Mouse (Mus musculus) right cerebral cortex, postnatal 36 days (tissue): ENCODE results near the gene Srpk2.
"Not testable (repeated sequence)": the region's sequence is repeated elsewhere in the genome, so short reads cannot be mapped to it uniquely, and the experiment has no call there.

Source experiments
- DNase-seq, 2 experiments: peaks; one replicate each; pipeline ENCODE4 v3.0.0; 2022; ENCODE audit warnings: low spot score in 2 of 2, mixed read lengths in 1 of 2

Srpk2 gene

DNA sequence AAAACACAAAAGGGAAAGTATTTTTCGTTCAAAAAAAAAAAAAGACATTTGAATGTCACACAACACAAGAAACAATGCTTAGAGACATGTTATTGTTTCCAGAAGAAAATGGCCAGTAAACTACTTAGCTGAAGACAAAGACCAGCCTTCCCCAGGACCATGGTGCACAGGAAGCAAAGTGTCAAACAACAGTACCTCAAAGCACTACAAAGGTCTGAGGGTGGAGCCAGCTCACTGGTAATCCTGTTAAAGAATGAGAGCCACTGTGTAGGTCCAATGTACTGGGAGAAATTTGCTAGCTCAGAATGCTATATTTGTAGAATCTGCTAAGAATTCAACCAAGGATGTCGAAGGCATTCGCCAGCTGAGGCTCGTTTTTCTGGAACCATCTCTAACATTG, 177.2 kb downstream of the Srpk2 start:
- DNase-seq: no peak

DNA sequence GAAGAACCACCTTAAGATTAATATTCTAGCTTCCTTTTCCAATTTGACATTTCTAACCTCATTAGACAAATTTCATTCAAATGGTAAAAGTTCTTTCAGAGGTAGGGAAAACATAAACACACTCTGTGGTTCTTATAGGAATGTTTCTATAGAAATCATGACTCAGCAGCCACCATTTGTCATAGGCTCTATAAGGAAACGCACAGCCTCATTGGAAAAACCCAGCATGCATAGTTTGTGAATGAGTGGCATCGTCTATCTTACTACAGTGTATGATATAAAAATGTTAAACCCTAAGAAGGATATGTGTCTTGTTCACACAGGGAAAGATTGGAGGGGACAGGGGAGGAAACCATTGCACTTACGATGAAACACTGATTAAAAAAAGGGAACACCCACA, 178.8 kb downstream of the Srpk2 start:
- DNase-seq: no peak

DNA sequence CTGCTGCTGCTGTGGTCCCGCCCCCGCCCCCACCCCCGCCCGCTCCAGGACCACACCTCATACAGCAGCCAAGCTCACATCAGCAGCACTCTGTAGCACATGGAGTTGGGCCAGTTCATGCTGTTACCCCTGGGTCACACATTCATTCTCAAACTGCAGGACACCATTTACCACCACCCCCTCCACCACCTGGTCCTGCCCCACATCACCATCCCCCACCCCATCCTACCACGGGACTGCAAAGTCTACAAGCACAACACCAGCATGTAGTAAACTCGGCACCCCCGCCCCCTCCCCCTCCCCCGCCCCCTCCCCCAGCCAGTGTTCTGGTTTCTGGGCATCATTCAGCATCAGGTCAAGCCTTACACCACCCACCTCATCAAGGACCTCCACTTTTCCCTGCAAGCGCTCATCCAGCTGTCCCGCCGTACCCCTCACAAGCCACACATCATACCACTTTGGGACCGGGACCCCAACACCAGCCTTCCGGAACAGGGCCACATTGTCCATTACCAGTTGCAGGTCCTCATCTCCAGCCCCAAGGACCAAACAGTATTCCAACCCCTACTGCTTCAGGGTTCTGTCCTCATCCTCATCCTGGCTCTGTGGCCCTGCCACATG, 182.0 kb downstream of the Srpk2 start:
- no peak for DNase-seq

DNA sequence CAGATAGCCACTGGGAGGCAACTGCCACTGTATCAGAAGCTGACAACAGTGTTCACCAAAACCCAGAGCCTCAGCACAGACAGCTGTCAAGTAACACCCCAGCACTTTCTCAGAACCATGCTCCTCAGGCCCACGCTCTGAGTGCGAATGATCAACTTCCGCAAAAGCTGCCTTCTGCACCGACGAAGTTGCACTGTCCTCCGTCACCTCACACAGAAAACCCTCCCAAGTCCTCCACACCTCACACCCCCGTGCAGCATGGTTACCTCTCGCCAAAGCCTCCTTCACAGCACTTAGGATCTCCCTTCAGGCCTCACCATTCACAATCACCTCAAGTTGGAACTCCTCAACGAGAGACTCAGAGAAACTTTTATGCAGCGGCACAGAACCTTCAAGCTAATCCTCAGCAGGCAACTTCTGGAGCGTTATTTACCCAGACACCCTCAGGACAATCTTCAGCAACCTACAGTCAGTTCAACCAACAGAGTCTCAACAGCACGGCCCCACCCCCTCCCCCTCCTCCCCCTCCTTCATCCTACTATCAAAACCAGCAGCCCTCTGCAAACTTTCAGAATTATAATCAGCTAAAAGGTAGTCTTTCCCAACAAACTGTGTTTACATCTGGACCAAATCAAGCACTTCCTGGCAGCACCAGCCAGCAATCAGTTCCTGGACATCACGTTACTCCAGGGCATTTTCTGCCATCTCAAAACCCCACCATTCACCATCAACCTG, 182.7 kb downstream of the Srpk2 start:
- peak; percentile 47 to 49 for DNase-seq

DNA sequence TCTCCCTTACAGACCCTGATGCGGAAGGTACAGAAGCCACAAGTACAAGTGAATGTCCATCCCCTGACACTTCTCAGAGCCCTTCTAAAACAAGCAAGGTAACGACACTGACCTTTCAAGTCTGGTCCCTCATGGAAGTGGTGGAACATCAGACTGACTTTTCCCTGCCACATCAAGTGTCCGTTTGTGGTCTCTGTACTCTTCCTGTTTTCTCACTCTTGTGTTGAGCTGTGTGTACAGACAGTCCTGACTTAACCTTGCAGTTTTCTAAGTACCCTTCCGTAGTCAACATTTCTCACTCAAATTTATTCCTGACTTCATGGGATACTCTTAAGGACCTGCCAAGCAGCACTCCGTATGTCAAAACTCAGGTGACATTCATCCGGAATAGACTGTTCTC, 183.7 kb downstream of the Srpk2 start:
- DNase-seq: no peak

DNA sequence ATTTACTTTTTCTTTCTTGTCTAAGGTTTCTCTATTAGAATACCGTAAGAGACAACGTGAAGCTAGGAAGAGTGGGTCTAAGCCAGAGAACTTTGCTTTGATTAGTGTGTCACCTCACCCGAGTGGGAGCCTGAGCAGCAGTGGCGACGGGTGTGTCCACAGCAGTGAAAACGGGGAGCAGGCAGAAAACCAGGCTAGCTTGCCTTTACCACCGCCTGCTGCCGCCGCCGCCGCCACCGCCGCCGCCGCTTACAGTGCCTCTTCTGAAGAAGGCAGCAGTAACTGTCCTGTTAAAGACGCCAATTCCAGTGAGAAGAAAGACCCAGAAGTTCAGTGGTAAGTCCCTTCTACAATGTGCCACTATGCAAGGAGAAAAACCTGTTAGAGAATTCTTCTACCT, 185.2 kb downstream of the Srpk2 start:
- DNase-seq: no peak

DNA sequence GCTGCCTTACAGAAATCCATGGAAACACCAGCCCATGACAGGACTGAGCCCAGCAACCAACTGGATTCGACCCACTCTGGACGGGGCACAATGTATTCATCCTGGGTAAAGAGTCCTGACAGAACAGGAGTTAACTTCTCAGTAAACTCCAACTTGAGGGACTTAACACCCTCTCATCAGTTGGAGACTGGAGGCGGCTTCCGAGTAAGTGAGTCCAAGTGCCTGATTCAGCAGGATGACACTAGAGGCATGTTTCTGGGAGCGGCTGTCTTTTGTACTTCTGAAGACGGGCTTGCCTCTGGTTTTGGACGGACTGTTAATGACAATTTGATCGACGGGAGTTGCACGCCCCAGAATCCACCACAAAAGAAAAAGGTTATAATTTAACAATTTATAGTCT, 186.5 kb downstream of the Srpk2 start:
- no peak for DNase-seq

DNA sequence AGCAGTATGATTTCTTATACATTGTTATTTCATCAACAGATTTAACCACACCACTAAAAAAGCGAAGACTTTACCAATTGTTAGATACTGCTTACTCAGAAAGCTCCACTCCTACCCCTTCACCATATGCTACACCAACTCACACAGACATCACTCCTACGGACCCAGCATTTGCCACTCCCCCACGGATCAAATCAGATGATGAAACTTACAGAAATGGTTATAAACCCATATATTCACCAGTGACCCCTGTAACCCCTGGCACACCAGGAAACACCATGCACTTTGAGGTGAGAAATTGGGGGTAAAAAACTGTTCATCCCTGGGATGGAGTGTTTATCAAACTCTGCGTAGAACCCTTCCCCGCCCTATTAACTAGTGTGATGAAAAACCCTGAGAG, 187.5 kb downstream of the Srpk2 start:
- DNase-seq: no peak

DNA sequence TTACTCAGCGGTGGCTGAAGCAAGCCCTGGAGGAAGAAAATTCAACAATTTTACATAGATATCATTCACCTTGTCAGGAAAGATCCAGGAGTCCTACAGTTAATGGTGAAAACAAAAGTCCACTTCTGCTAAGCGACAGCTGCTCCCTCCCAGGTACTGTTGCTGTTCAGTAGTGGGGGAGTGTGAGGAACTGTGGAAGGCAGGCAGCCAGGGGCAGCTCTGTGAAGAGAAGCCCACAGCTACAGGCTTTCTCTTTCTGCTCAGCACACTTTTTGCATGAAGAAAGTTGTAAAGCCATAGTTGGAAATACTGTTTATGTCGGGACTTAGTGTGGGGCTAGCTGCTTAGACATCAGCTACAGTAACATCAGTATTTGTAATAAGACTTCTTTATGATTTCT, 188.0 kb downstream of the Srpk2 start:
- no peak for DNase-seq

DNA sequence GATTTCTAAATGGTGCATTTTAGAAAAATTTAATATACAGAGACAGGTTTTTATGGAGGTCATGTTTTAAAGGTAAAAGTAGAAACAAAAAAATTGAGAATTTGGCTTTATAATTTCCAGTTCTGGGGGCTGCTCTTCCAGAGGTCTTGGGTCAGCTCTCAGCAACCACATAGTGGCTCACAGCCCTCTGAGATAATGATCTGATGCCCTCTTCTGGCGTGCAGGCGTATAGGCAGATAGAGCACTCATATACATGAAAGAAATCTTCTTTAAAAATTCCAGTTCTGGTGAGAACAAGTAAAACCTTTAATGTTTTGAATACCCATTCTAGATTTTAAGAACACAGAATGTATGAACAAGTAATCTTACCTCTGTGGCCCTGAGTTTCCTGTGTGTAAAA, 193.6 kb downstream of the Srpk2 start:
- no peak for DNase-seq

DNA sequence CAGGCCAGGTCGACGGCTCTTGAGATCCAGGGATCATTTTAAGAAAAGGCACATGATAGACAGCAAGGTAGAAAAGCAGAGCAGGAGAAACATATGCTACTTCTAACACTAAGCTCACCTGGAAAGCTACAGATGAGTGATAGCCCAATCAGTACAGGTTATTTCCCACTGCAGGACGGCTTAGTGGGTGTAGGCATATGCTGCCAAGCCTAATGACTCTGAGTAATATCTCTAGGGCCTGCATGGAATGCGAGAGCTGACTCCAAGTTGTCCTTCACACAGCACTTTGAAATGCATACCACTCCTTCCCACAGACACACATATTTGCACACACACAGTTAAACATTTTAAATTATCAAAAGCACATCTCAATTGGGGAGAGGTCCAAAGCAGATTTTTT, 195.2 kb downstream of the Srpk2 start:
- no peak for DNase-seq

DNA sequence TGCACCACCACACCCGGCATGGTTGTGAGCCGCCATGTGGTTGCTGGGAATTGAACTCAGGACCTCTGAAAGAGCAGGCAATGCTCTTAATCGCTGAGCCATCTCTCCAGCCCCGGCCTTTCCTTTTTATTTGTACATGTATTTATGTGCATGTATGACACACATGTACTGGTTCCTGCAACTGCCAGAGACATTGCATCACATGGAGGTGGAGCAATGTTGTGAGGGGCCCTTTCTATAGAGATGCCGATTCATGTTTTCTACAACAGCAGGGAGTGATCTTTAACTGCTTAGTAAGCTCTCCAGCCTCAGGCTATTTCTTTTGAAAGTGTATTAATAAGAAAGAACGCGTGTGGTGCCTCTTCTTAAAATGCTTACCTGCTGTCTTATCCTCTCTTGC, 200.6 kb downstream of the Srpk2 start:
- no peak for DNase-seq

DNA sequence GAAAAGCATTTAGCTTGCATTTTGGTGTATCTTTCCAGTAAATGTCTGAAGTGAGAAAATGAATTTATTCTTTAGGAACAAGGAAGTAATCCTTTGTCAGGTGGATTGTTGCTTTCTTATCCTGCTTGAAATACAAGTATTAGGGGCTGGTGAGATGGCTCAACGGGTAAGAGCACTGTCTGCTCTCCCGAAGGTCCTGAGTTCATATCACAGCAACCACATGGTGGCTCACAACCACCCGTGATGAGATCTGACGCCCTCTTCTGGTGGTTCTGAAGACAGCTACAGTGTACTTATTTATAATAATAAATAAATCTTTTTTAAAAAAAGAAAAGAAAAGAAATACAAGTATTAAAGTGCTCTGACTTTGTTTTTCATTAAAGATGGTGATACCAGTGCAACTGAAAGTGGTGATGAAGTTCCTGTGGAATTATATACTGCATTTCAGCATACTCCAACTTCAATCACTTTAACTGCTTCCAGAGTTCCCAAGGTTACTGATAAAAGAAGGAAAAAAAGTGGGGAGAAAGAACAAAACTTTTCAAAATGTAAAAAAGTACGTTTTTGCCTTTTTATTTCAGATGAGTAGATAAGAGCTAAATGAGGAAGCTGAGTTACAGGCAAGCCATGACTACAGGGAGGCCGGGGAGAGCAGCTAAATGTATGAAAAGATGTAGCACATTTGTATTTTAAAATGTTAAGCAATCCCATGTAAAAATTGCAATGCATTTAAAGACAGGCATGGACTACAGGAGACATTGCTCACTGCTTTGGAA, 211.1 kb downstream of the Srpk2 start:
- no peak for DNase-seq

DNA sequence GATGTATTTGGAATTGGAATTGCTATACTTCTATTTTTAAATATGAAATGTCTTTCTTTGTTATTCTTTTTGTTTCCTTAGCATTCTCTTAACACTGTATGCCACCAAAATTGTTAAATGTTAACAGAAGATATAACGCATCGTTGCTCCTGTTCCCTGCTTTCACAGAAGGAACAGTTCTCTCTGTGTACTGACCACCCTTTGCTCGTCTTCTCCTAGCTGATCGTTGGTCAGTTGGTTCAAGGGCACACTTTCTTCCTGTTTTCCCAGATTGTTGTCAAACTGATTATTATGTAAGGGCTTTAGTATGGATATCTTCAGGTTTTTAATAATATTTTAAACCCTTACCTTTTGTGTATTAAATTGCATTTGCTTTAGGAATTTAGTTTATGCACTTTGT, 217.9 kb downstream of the Srpk2 start:
- no peak for DNase-seq

DNA sequence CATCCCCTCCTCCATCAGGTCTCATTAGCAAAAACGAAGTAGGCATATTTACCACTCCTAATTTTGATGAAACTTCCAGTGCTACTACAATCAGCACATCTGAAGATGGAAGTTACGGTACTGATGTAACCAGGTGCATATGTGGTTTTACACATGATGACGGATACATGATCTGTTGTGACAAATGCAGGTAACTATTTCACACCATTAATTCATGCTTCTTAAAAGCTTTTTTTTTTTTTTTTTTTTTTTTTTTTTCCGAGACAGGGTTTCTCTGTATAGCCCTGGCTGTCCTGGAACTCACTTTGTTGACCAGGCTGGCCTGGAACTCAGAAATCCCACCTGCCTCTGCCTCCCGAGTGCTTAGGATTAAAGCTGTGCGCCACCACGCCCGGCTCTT, 219.7 kb downstream of the Srpk2 start:
- no peak for DNase-seq

DNA sequence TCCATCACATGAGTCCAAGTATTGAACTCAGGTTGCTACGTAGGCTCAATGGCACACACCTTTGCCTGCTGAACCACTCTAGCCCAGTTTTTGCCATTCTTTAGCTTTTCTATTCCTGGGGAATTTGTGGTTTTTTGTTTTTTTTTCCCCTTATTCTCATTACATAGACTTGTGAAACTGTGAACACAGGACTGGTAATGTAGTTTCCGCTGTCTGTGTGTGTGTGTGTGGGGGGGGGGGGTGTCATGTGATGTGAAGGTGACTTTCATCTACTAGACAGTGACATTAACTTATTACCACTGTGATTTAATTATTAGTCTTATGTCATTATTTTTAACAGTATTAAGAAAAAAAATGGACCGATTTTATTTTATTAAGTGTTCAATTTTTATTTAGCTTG, 220.2 kb downstream of the Srpk2 start:
- DNase-seq: no peak

DNA sequence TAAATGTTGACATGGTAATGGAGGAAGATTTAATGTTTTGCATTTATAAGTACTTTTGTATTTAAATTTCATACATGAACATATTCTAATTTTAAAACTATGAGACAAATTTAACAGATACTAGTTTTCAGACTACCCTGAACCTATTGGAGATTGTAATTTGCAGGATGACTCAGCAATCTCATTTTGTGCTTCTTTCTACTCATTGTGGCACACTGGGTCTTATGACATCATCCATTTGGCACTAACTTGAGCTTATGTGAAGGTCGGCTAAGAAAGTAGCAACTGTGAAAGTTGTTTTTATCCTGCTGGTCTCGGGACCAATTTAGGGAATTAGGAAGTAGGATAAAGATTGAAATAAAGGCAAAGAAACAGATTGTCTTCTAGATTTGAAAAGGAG, 222.7 kb downstream of the Srpk2 start:
- no peak for DNase-seq

DNA sequence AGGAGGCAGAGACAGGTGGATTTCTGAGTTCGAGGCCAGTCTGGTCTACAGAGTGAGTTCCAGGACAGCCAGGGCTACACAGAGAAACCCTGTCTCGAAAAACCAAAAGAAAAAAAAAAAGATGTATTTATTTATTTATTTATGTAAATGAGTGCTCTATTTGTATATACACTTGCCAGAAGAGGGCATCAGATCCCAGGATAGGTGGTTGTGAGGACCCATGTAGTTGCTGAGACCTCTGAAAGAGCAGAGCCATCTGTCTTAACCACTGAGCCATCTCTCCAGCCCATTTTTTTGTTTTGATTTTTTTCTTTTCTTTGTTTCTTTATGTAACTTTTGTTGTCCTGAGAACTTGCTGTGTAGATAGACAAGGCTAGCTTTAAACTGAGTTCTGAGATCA, 230.9 kb downstream of the Srpk2 start:
- DNase-seq: not testable (repeated sequence)
